Mouse (Mus musculus): ENCODE measurements around the gene Oxct2b. TPM values are rescaled to one million over a fixed set of nuclear protein-coding genes. Genes with fewer than 3 reads are reported as not detected.

The Oxct2b gene
- not detected in 4 replicates for total RNA-seq (2023; ENCODE audit: inconsistent age)

GRCm38 (mm10) chr4:123116011-123116410 lies at the start of gene Oxct2b:
Gene Oxct2b (plus strand): TSS chr4:123116266.

GRCm38 (mm10) chr4:123104651-123105450 lies 11.2 kb upstream of the Oxct2b start, which contains the start of gene Bmp8b:
Gene Bmp8b (plus strand): TSS chr4:123105165.

GRCm38 (mm10) chr4:123139513-123140154 lies 23.6 kb downstream of the Oxct2b start, which contains the start of gene Ppie:
Gene Ppie (minus strand): TSS chr4:123139951.

Other genes with a start within 250 kb of the Oxct2b start
- gene Cap1, start 230.2 kb upstream of the Oxct2b start, total RNA-seq (2023; ENCODE audit: inconsistent age): 363 to 402 TPM (median 393 TPM) in 4 replicates
- gene Mfsd2a, start 155.1 kb upstream of the Oxct2b start, total RNA-seq (2023; ENCODE audit: inconsistent age): 0.87 to 1.6 TPM (median 1.0 TPM) in 4 replicates
- gene Mycl, start 120.6 kb upstream of the Oxct2b start, total RNA-seq (2023; ENCODE audit: inconsistent age): 0.70 to 2.9 TPM (median 1.0 TPM) in 4 replicates
- gene Trit1, start 99.7 kb upstream of the Oxct2b start, total RNA-seq (2023; ENCODE audit: inconsistent age): 22.3 to 31.3 TPM (median 23.5 TPM) in 4 replicates
- gene Bmp8b, start 11.1 kb upstream of the Oxct2b start, total RNA-seq (2023; ENCODE audit: inconsistent age): not detected in 4 replicates
- gene Ppie, start 23.7 kb downstream of the Oxct2b start, total RNA-seq (2023; ENCODE audit: inconsistent age): 50.1 to 60.8 TPM (median 52.8 TPM) in 4 replicates
- gene Hpcal4, start 67.0 kb downstream of the Oxct2b start, total RNA-seq (2023; ENCODE audit: inconsistent age): 0.10 to 0.55 TPM (median 0.35 TPM) in 4 replicates
- gene Nt5c1a, start 85.2 kb downstream of the Oxct2b start, total RNA-seq (2023; ENCODE audit: inconsistent age): not detected in 4 replicates
- 0.38 to 1.5 TPM (median 0.86 TPM) in 4 replicates for gene Heyl, start 117.3 kb downstream of the Oxct2b start, total RNA-seq (2023; ENCODE audit: inconsistent age)
- 110 to 129 TPM (median 123 TPM) in 4 replicates for gene Pabpc4, start 146.1 kb downstream of the Oxct2b start, total RNA-seq (2023; ENCODE audit: inconsistent age)
- 0.57 TPM in 1 of 4 replicates, not detected in the others for gene Oxct2a, start 207.4 kb downstream of the Oxct2b start, total RNA-seq (2023; ENCODE audit: inconsistent age)
- gene Bmp8a, start 227.0 kb downstream of the Oxct2b start, total RNA-seq (2023; ENCODE audit: inconsistent age): 0.36 to 0.64 TPM (median 0.51 TPM) in 4 replicates